ENCODE assay signal across 8 mouse cellular contexts in genomic region chr4:109981083-109981870, GRCm38 (mm10). TPM values are rescaled to one million over a fixed set of nuclear protein-coding genes. Genes with fewer than 3 reads are reported as not detected.
DNase-seq lines count a peak whose midpoint lies in the region; ATAC-seq and TF ChIP-seq lines count a peak whose summit lies in the region.

No protein-coding gene starts in this region.

- no peak for ATAC-seq in kidney, embryonic 14.5 days (ENCODE audit: low FRiP score, low TSS enrichment)
- ATAC-seq in forebrain, postnatal 0 days, result no peak
- no peak for ATAC-seq in midbrain, embryonic 13.5 days
- ATAC-seq in frontal cortex, adult (ENCODE audit: low TSS enrichment), result no peak
- no peak for ATAC-seq in monocyte, adult 5-6 weeks (replicated peaks; ENCODE audit: insufficient number of reproducible peaks, low FRiP score, low TSS enrichment, poor library complexity, severe bottlenecking)

- H3K27me3 ChIP-seq in kidney, embryonic 14.5 days (ENCODE audit: control insufficient read depth, insufficient read depth, low read length), result peaks cover 95% of the 10 kb centered on the region
- H3K27me3 ChIP-seq in forebrain, postnatal 0 days (ENCODE audit: insufficient read depth, low read length), result peaks cover 45% of the 10 kb centered on the region
- peaks cover 99% of the 10 kb centered on the region for H3K27me3 ChIP-seq in midbrain, embryonic 13.5 days

- H3K9me3 ChIP-seq in kidney, embryonic 14.5 days (ENCODE audit: control insufficient read depth, low read length), result no peaks in the 10 kb centered on the region
- H3K9me3 ChIP-seq in forebrain, postnatal 0 days (ENCODE audit: low read length), result no peaks in the 10 kb centered on the region
- H3K9me3 ChIP-seq in midbrain, embryonic 13.5 days, result no peaks in the 10 kb centered on the region

- H3K27ac ChIP-seq in kidney, embryonic 14.5 days (ENCODE audit: low read depth, low read length), result no peak overlapping the region
- H3K27ac ChIP-seq in forebrain, postnatal 0 days (ENCODE audit: low read depth, low read length), result 0 out of 2 replicates have a peak overlapping the region, but pooled peaks have one; percentile 21
- peak overlapping the region; percentile 72 for H3K27ac ChIP-seq in midbrain, embryonic 13.5 days

- no peak for TF ChIP-seq POLR2A in brain, embryonic 14.5 days (IDR thresholded peaks at IDR 0.05; ENCODE audit: borderline replicate concordance, extremely low read depth, insufficient read depth, insufficient read length, poor library complexity, severe bottlenecking)

- no peak for DNase-seq in kidney, postnatal 14 days
- peak; percentile 54 for DNase-seq in brain, embryonic 14.5 days (ENCODE audit: low read depth)
- DNase-seq in forebrain, postnatal 0 days, result peak; percentile 37
- DNase-seq in lung, postnatal 36 days, result no peak

- peak overlapping the region; percentile 40 for H3K4me2 ChIP-seq in kidney, embryonic 14.5 days (replicated peaks; ENCODE audit: low read depth, low read length)
- peak overlapping the region; percentile 60 for H3K4me2 ChIP-seq in forebrain, postnatal 0 days (ENCODE audit: low read depth)
- peak overlapping the region; percentile 61 for H3K4me2 ChIP-seq in midbrain, embryonic 13.5 days (replicated peaks)

- peak overlapping the region; percentile 36 for H3K4me3 ChIP-seq in kidney, embryonic 14.5 days (ENCODE audit: low read length)
- H3K4me3 ChIP-seq in forebrain, postnatal 0 days (ENCODE audit: low read depth, low read length), result peak overlapping the region; percentile 39
- H3K4me3 ChIP-seq in midbrain, embryonic 13.5 days (replicated peaks), result peak overlapping the region; percentile 45

- H3K4me1 ChIP-seq in kidney, embryonic 14.5 days (ENCODE audit: control insufficient read depth, insufficient read depth, low read length), result peaks cover 23% of the 10 kb centered on the region
- H3K4me1 ChIP-seq in forebrain, postnatal 0 days (ENCODE audit: insufficient read depth), result no peaks in the 10 kb centered on the region
- H3K4me1 ChIP-seq in midbrain, embryonic 13.5 days (replicated peaks), result peaks cover 40% of the 10 kb centered on the region

- TF ChIP-seq CTCF in brain, embryonic 14.5 days (IDR thresholded peaks at IDR 0.05; ENCODE audit: borderline replicate concordance, extremely low read depth, insufficient read depth, insufficient read length), result no peak
- TF ChIP-seq CTCF in forebrain, postnatal 0 days (IDR thresholded peaks at IDR 0.05; ENCODE audit: low read depth), result no peak

- no peak overlapping the region for H3K9ac ChIP-seq in kidney, embryonic 14.5 days (ENCODE audit: low read depth, low read length)
- H3K9ac ChIP-seq in forebrain, postnatal 0 days, result peak overlapping the region; percentile 61
- H3K9ac ChIP-seq in midbrain, embryonic 13.5 days (replicated peaks), result peak overlapping the region; percentile 66

- no peaks in the 10 kb centered on the region for H3K36me3 ChIP-seq in kidney, embryonic 14.5 days (ENCODE audit: control insufficient read depth, insufficient read depth, low read length)
- no peaks in the 10 kb centered on the region for H3K36me3 ChIP-seq in forebrain, postnatal 0 days (ENCODE audit: insufficient read depth)
- H3K36me3 ChIP-seq in midbrain, embryonic 13.5 days, result no peaks in the 10 kb centered on the region

- 2% methylated on average over 37 of the region's 37 CpGs for WGBS in kidney, embryonic 14.5 days
- 2% methylated on average over 37 of the region's 37 CpGs for WGBS in forebrain, postnatal 0 days
- WGBS in midbrain, embryonic 13.5 days, result 1% methylated on average over 37 of the region's 37 CpGs

RNA-seq across cellular contexts. Expression of gene Dmrta2, which starts 3.4 kb away (rescaled TPM):
- 0.14 and 0.30 TPM in 2 replicates for polyA plus RNA-seq in kidney, embryonic 14.5 days (2014; fragmentation: Nextera tagmentation; extraction: Ambion mirVana)
- polyA plus RNA-seq in brain, embryonic 14.5 days (2012; rRNA removed), result 8.2 and 22.2 TPM in 2 replicates
- total RNA-seq in forebrain, postnatal 0 days (2014; rRNA removed), result 6.3 and 7.3 TPM in 2 replicates
- 0.87 and 1.4 TPM in 2 replicates for polyA plus RNA-seq in forebrain, postnatal 0 days (2015; fragmentation: Nextera tagmentation; extraction: Ambion mirVana)
- 1.2 and 2.0 TPM in 2 replicates for polyA plus RNA-seq in midbrain, embryonic 13.5 days (2015; fragmentation: Nextera tagmentation; extraction: Ambion mirVana)
- 0.19 to 0.21 TPM in 2 of 3 replicates, not detected in the other for total RNA-seq in monocyte, adult 5-6 weeks (2017)

Comparison
In these comparisons a context has a peak if more than half of its experiments do, and no peak if none do; other contexts are left out.
1. DNase-seq: peak in brain, embryonic 14.5 days (single experiment) and forebrain, postnatal 0 days (single experiment); none in kidney, postnatal 14 days (single experiment) and lung, postnatal 36 days (single experiment).
2. Peak in every context shown above with its lines, with median percentiles within 50 percentile points of each other: H3K4me2 ChIP-seq and H3K4me3 ChIP-seq.